Comparison of ENCODE assay signal across 25 mouse cellular contexts in the genomic region with DNA sequence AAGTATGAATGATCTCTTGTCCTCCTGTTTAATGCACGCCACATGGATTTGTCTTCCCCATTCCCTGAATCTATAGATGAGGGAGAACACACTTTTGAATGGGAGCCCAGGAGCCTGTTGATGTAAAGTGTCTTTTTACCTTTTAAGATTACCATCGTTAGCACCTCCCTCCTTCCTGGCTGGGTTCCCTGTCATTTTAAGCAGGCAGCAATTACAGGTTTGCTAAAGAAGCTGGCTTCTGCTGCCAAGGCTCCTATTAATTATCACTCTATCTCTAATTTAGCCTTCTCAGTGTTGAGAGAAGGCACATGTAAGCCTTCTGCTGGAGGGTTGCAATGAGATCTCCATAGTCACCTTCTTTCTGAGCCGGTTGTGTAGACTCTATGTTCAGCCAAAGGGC. TPM values are rescaled to one million over a fixed set of nuclear protein-coding genes. Genes with fewer than 3 reads are reported as not detected.
A peak's percentile ranks its signal among the peaks of the same experiment; 100 is the strongest.
DNase-seq lines count a peak whose midpoint lies in the region; TF ChIP-seq lines count a peak whose summit lies in the region.
"Had no signal": no experiment of that assay in that cellular context is flagged by ENCODE, and none has a peak within 500 bp of the region (broad histone marks: within the 10 kb centered on the region; RNA-seq: fewer than 3 reads in every experiment).

No protein-coding gene starts in this region.

- peaks cover 73% of the 10 kb centered on the region for H3K4me1 ChIP-seq in bone marrow macrophage, adult 2 months (ENCODE audit: control insufficient read depth, insufficient read depth, low read length)
- H3K4me1 ChIP-seq in kidney, adult 2 months (ENCODE audit: control insufficient read depth, insufficient read depth, low read length), result peaks cover 7% of the 10 kb centered on the region
- H3K4me1 ChIP-seq: forebrain, embryonic 10.5 days; hindbrain, embryonic 10.5 days; hindbrain, embryonic 13.5 days; intestine, embryonic 15.5 days had no signal

- TF ChIP-seq POLR2A in bone marrow macrophage, adult 2 months (IDR thresholded peaks at IDR 0.05; ENCODE audit: borderline replicate concordance, low read depth, low read length), result no peak
- no peak for TF ChIP-seq POLR2A in kidney, adult 2 months (IDR thresholded peaks at IDR 0.05; ENCODE audit: low read depth, low read length)

- no peak for TF ChIP-seq CTCF in gastrocnemius, adult 2 months (IDR thresholded peaks at IDR 0.05)
- TF ChIP-seq CTCF in bone marrow macrophage, adult 2 months (IDR thresholded peaks at IDR 0.05; ENCODE audit: low read depth, low read length), result no peak
- no peak for TF ChIP-seq CTCF in kidney, adult 2 months (conservative IDR thresholded peaks at IDR 0.05; ENCODE audit: insufficient read depth, insufficient read length, low read depth, low read length)

- H3K36me3 ChIP-seq in macrophage (ENCODE audit: inconsistent target), result peaks cover 12% of the 10 kb centered on the region; the same call in 1 of the 2 replicates
- no peaks in the 10 kb centered on the region for H3K36me3 ChIP-seq in kidney, adult 2 months (ENCODE audit: control insufficient read depth, insufficient read depth, low read length)
- H3K36me3 ChIP-seq: embryonic facial prominence, embryonic 10.5 days; embryonic facial prominence, embryonic 13.5 days; forebrain, embryonic 10.5 days; forebrain, embryonic 15.5 days; heart, embryonic 12.5 days; heart, embryonic 15.5 days; hindbrain, embryonic 10.5 days; hindbrain, embryonic 13.5 days; intestine, embryonic 15.5 days had no signal

- WGBS in macrophage (ENCODE audit: missing documents), result 100% methylated on average over 3 of the region's 3 CpGs
- 80% methylated on average over 3 of the region's 3 CpGs for WGBS in kidney, adult 2 months

- peaks cover 82% of the 10 kb centered on the region for H3K79me2 ChIP-seq in macrophage (ENCODE audit: inconsistent target)

- no peak overlapping the region for H3K4me3 ChIP-seq in gastrocnemius, adult 2 months
- H3K4me3 ChIP-seq in bone marrow macrophage, adult 2 months (ENCODE audit: insufficient read depth, low read length), result no peak overlapping the region
- no peak overlapping the region for H3K4me3 ChIP-seq in macrophage (ENCODE audit: inconsistent target)
- H3K4me3 ChIP-seq in kidney, adult 2 months (ENCODE audit: insufficient read depth, low read depth, low read length), result no peak overlapping the region
- H3K4me3 ChIP-seq: embryonic facial prominence, embryonic 10.5 days; embryonic facial prominence, embryonic 13.5 days; forebrain, embryonic 10.5 days; forebrain, embryonic 15.5 days; heart, embryonic 12.5 days; heart, embryonic 15.5 days; hindbrain, embryonic 10.5 days; hindbrain, embryonic 13.5 days; intestine, embryonic 15.5 days had no signal

- no peak for DNase-seq in gastrocnemius, adult 2 months
- DNase-seq in gastrocnemius, postnatal 36 days, result no peak
- DNase-seq in brain, adult 2 months (ENCODE audit: low read depth, low spot score), result peak; percentile 50
- DNase-seq in kidney, adult 2 months, result no peak
- DNase-seq: adrenal gland, adult 8-10 months; adrenal gland, postnatal 25 days; cerebellum, adult 11-12 months; cerebellum, adult 8-10 months; cerebellum, postnatal 10 days; cerebellum, postnatal 36 days; embryo, embryonic 11 days; gastrocnemius, postnatal 25 days; heart, postnatal 36 days; kidney, adult 11 months had no signal

- H3K27me3 ChIP-seq in kidney, adult 2 months (replicated peaks; ENCODE audit: control insufficient read depth, insufficient read depth, low read length), result no peaks in the 10 kb centered on the region
- H3K27me3 ChIP-seq: embryonic facial prominence, embryonic 13.5 days; forebrain, embryonic 15.5 days; heart, embryonic 12.5 days; heart, embryonic 15.5 days; hindbrain, embryonic 13.5 days; intestine, embryonic 15.5 days had no signal

- intact Hi-C loops in gastrocnemius, adult 2 months (cut with DNase I), result no loop called here
- intact Hi-C loops in gastrocnemius, postnatal 36 days (cut with DNase I), result no loop called here

- H3K27ac ChIP-seq in gastrocnemius, adult 2 months, result peak overlapping the region; percentile 78
- peak overlapping the region; percentile 88 for H3K27ac ChIP-seq in bone marrow macrophage, adult 2 months (ENCODE audit: insufficient read depth, low read depth, low read length)
- H3K27ac ChIP-seq in macrophage, result peak overlapping the region; percentile 99
- no peak overlapping the region for H3K27ac ChIP-seq in kidney, adult 2 months (ENCODE audit: insufficient read depth, low read depth, low read length)
- H3K27ac ChIP-seq: embryonic facial prominence, embryonic 10.5 days; embryonic facial prominence, embryonic 13.5 days; forebrain, embryonic 10.5 days; forebrain, embryonic 15.5 days; heart, embryonic 15.5 days; hindbrain, embryonic 10.5 days; hindbrain, embryonic 13.5 days; intestine, embryonic 15.5 days had no signal

RNA-seq across cellular contexts. Expression of a gene that starts 21.2 kb away (rescaled TPM):
- total RNA-seq in gastrocnemius, adult 2 months (2021), result 10 to 100 TPM; 14.4 to 21.6 TPM
- 10 to 100 TPM; 12.8 to 14.6 TPM for total RNA-seq in gastrocnemius, postnatal 36 days (2021)
- 48.4 and 52.1 TPM in 2 replicates for polyA plus RNA-seq in bone marrow macrophage, adult 2 months (2012; ENCODE audit: insufficient read depth, insufficient read length, missing spikeins)
- total RNA-seq in macrophage (2018; cell fraction: chromatin; rRNA removed), result 100 to 1,000 TPM; 105 to 325 (median 155) TPM
- total RNA-seq in macrophage (2018; cell fraction: cytosol; rRNA removed), result 10 to 100 TPM; 37.1 to 78.3 (median 50.7) TPM
- 100 to 1,000 TPM in 25 of 26 experiments, 10 to 100 TPM in 1; 95.4 to 382 (median 112) TPM for total RNA-seq in macrophage (2018; cell fraction: nucleus; rRNA removed)
- polyA plus RNA-seq in macrophage (2018), result 26.4 to 41.8 TPM (median 32.8 TPM) in 3 replicates
- polyA plus RNA-seq in kidney, adult 2 months (2012; rRNA removed), result 8.3 and 9.9 TPM in 2 replicates
